Mouse (Mus musculus): ENCODE results near the gene Smug1.

The Smug1 gene

GRCm38 (mm10) chr15:103144176-103144575 is 22.7 kb downstream of the Smug1 start:
- DNase-seq (ENCODE audit: low read depth): no peak

GRCm38 (mm10) chr15:103135431-103135947 is 31.4 kb downstream of the Smug1 start:
- DNase-seq (ENCODE audit: low read depth): no peak

GRCm38 (mm10) chr15:103134277-103135086 is 32.4 kb downstream of the Smug1 start:
- DNase-seq (ENCODE audit: low read depth): no peak

- no peak for DNase-seq (ENCODE audit: low read depth)
Measured at GRCm38 (mm10) chr15:103133761-103134160, 33.1 kb downstream of the Smug1 start.

GRCm38 (mm10) chr15:103130729-103131128 is 36.2 kb downstream of the Smug1 start:
- no peak for DNase-seq (ENCODE audit: low read depth)

GRCm38 (mm10) chr15:103129289-103129688 is 37.6 kb downstream of the Smug1 start:
- no peak for DNase-seq (ENCODE audit: low read depth)

- DNase-seq (ENCODE audit: low read depth): no peak
Measured at GRCm38 (mm10) chr15:103128056-103128833, 38.6 kb downstream of the Smug1 start.

- DNase-seq (ENCODE audit: low read depth): no peak
Measured at GRCm38 (mm10) chr15:103125982-103126381, 40.9 kb downstream of the Smug1 start.

- DNase-seq (ENCODE audit: low read depth): no peak
Measured at GRCm38 (mm10) chr15:103124254-103124653, 42.6 kb downstream of the Smug1 start.

- DNase-seq (ENCODE audit: low read depth): no peak
Measured at GRCm38 (mm10) chr15:103123343-103123742, 43.5 kb downstream of the Smug1 start.

- DNase-seq (ENCODE audit: low read depth): no peak
Measured at GRCm38 (mm10) chr15:103122372-103122771, 44.5 kb downstream of the Smug1 start.

GRCm38 (mm10) chr15:103121416-103121815 is 45.5 kb downstream of the Smug1 start:
- no peak for DNase-seq (ENCODE audit: low read depth)

- DNase-seq (ENCODE audit: low read depth): no peak
Measured at GRCm38 (mm10) chr15:103120594-103120993, 46.3 kb downstream of the Smug1 start.

GRCm38 (mm10) chr15:103115726-103116125 is 51.2 kb downstream of the Smug1 start:
- DNase-seq (ENCODE audit: low read depth): no peak

GRCm38 (mm10) chr15:103115256-103115655 is 51.6 kb downstream of the Smug1 start:
- DNase-seq (ENCODE audit: low read depth): no peak

GRCm38 (mm10) chr15:103113077-103113476 is 53.8 kb downstream of the Smug1 start:
- no peak for DNase-seq (ENCODE audit: low read depth)

GRCm38 (mm10) chr15:103112309-103112708 is 54.6 kb downstream of the Smug1 start:
- DNase-seq (ENCODE audit: low read depth): no peak

- no peak for DNase-seq (ENCODE audit: low read depth)
Measured at GRCm38 (mm10) chr15:103109940-103110339, 57.0 kb downstream of the Smug1 start.

- DNase-seq (ENCODE audit: low read depth): no peak
Measured at GRCm38 (mm10) chr15:103108066-103108676, 58.7 kb downstream of the Smug1 start.

GRCm38 (mm10) chr15:103106201-103106600 is 60.7 kb downstream of the Smug1 start:
- no peak for DNase-seq (ENCODE audit: low read depth)

Measured in fibroblast of lung, adult 2 months (primary cell).